ENCODE assay signal across 27 mouse cellular contexts in genomic region chr12:70758080-70758479, GRCm38 (mm10).
"Had no signal": no experiment of that assay in that cellular context is flagged by ENCODE, and none has a peak within 500 bp of the region (broad histone marks: within the 10 kb centered on the region; RNA-seq: fewer than 3 reads in every experiment).

No protein-coding gene starts in this region.

- H3K9ac ChIP-seq: heart, embryonic 12.5 days; hindbrain, embryonic 12.5 days; hindbrain, embryonic 14.5 days; kidney, embryonic 15.5 days; limb, embryonic 13.5 days; limb, embryonic 15.5 days; liver, embryonic 13.5 days; liver, embryonic 15.5 days had no signal

- ATAC-seq: hindbrain, embryonic 16.5 days; inflammation-experienced regulatory T-cells, adult 6 months had no signal

- DNase-seq: gastrocnemius, adult 2 months; gastrocnemius, postnatal 10 days; gastrocnemius, postnatal 25 days; heart, adult 2 months; heart, postnatal 10 days; heart, postnatal 4 days; kidney, adult 11 months; kidney, adult 2 months; kidney, adult 9 months; kidney, postnatal 14 days; kidney, postnatal 36 days; layer of hippocampus, adult 9-11 months; layer of hippocampus, postnatal 36 days; left cerebral cortex, postnatal 4 days; liver, embryonic 13.5 days had no signal

- H3K27ac ChIP-seq: gastrocnemius, adult 2 months; heart, adult 2 months; heart, embryonic 10.5 days; hindbrain, embryonic 10.5 days; hindbrain, embryonic 12.5 days; hindbrain, embryonic 14.5 days; kidney, embryonic 15.5 days; kidney, postnatal 0 days; limb, embryonic 13.5 days; limb, embryonic 15.5 days; liver, embryonic 13.5 days; liver, embryonic 15.5 days had no signal

- H3K4me3 ChIP-seq: gastrocnemius, adult 2 months; heart, adult 2 months; heart, embryonic 10.5 days; heart, embryonic 12.5 days; hindbrain, embryonic 10.5 days; hindbrain, embryonic 12.5 days; kidney, embryonic 15.5 days; limb, embryonic 13.5 days; limb, embryonic 15.5 days; liver, embryonic 13.5 days; liver, embryonic 15.5 days had no signal

- H3K9me3 ChIP-seq: heart, embryonic 10.5 days; heart, embryonic 12.5 days; hindbrain, embryonic 10.5 days; hindbrain, embryonic 12.5 days; kidney, embryonic 15.5 days; limb, embryonic 13.5 days; limb, embryonic 15.5 days; liver, embryonic 13.5 days; liver, embryonic 15.5 days had no signal

- H3K4me1 ChIP-seq: kidney, embryonic 15.5 days; liver, embryonic 13.5 days; liver, embryonic 15.5 days had no signal

- H3K36me3 ChIP-seq: heart, embryonic 10.5 days; heart, embryonic 12.5 days; hindbrain, embryonic 10.5 days; hindbrain, embryonic 12.5 days; kidney, embryonic 15.5 days; limb, embryonic 13.5 days; limb, embryonic 15.5 days; liver, embryonic 13.5 days; liver, embryonic 15.5 days had no signal

- H3K27me3 ChIP-seq: heart, embryonic 12.5 days; hindbrain, embryonic 12.5 days; kidney, embryonic 15.5 days; limb, embryonic 13.5 days; limb, embryonic 15.5 days; liver, embryonic 13.5 days; liver, embryonic 15.5 days had no signal

- H3K4me2 ChIP-seq: heart, embryonic 12.5 days; hindbrain, embryonic 12.5 days; hindbrain, embryonic 14.5 days; kidney, embryonic 15.5 days; limb, embryonic 13.5 days; limb, embryonic 15.5 days; liver, embryonic 13.5 days; liver, embryonic 15.5 days had no signal
